Mouse (Mus musculus): Measurements from ENCODE around the gene Olfr744. TPM values are rescaled to one million over a fixed set of nuclear protein-coding genes. Genes with fewer than 3 reads are reported as not detected.
"Not testable (repeated sequence)": the region's sequence is repeated elsewhere in the genome, so short reads cannot be mapped to it uniquely, and the experiment has no call there.

The Olfr744 gene
- not detected in 2 replicates for polyA plus RNA-seq (2015; fragmentation: Nextera tagmentation; extraction: Ambion mirVana)

- ATAC-seq (replicated peaks) = no peak
- Histone ChIP-seq H3K27me3 (no peaks in the 10 kb centered on the region), H3K4me1 (no peaks in the 10 kb centered on the region), H3K36me3 (no peaks in the 10 kb centered on the region), H3K4me2 (replicated peaks) (no peak within 1 kb of the TSS), H3K4me3 (no peak within 1 kb of the TSS), H3K9ac (replicated peaks) (no peak within 1 kb of the TSS), H3K27ac (replicated peaks) (no peak within 1 kb of the TSS), H3K9me3 (no peaks in the 10 kb centered on the region)
- 94% methylated on average over 2 of the region's 2 CpGs for WGBS
Observed at GRCm38 (mm10) chr14:50614579-50614978, at the start of gene Olfr744. Olfr744 (plus strand) TSS chr14:50614879.

- WGBS = 54% methylated on average over 1 of the region's 1 CpGs
- not testable (repeated sequence) for H3K9ac ChIP-seq (replicated peaks); ATAC-seq (replicated peaks); H3K4me1 ChIP-seq; H3K4me3 ChIP-seq; H3K27ac ChIP-seq (replicated peaks); H3K4me2 ChIP-seq (replicated peaks); H3K27me3 ChIP-seq; H3K36me3 ChIP-seq; H3K9me3 ChIP-seq
Observed at GRCm38 (mm10) chr14:50573056-50573455, 41.6 kb upstream of the Olfr744 start.

GRCm38 (mm10) chr14:50639088-50639487 is 24.4 kb downstream of the Olfr744 start, which contains the start of gene Olfr745:
Olfr745 (plus strand) TSS chr14:50639388.
- ATAC-seq (replicated peaks) = no peak
- Histone ChIP-seq H3K27me3 (no peaks in the 10 kb centered on the region), H3K4me1 (no peaks in the 10 kb centered on the region), H3K4me2 (replicated peaks) (no peak within 1 kb of the TSS), H3K9ac (replicated peaks) (no peak within 1 kb of the TSS), H3K36me3 (no peaks in the 10 kb centered on the region), H3K27ac (replicated peaks) (no peak within 1 kb of the TSS), H3K4me3 (no peak within 1 kb of the TSS), H3K9me3 (no peaks in the 10 kb centered on the region)
- WGBS = 88% methylated on average over 2 of the region's 2 CpGs

GRCm38 (mm10) chr14:50646783-50647182 is 32.1 kb downstream of the Olfr744 start, which contains the start of gene Olfr746:
Olfr746 (plus strand) TSS chr14:50647083.
- no peaks in the 10 kb centered on the region for H3K4me1 ChIP-seq
- H3K27ac ChIP-seq (replicated peaks) = no peak within 1 kb of the TSS
- no peak within 1 kb of the TSS for H3K4me2 ChIP-seq (replicated peaks)
- ATAC-seq (replicated peaks) = no peak
- H3K36me3 ChIP-seq = no peaks in the 10 kb centered on the region
- H3K4me3 ChIP-seq = no peak within 1 kb of the TSS
- no peaks in the 10 kb centered on the region for H3K27me3 ChIP-seq
- no peak within 1 kb of the TSS for H3K9ac ChIP-seq (replicated peaks)
- no peaks in the 10 kb centered on the region for H3K9me3 ChIP-seq

Other genes with a start within 250 kb of the Olfr744 start
- gene Olfr736, start 233.7 kb upstream of the Olfr744 start, polyA plus RNA-seq (2015; fragmentation: Nextera tagmentation; extraction: Ambion mirVana) = not detected in 2 replicates
- gene Olfr738, start 207.3 kb upstream of the Olfr744 start, polyA plus RNA-seq (2015; fragmentation: Nextera tagmentation; extraction: Ambion mirVana) = not detected in 2 replicates
- not detected in 2 replicates for gene Olfr739, start 196.3 kb upstream of the Olfr744 start, polyA plus RNA-seq (2015; fragmentation: Nextera tagmentation; extraction: Ambion mirVana)
- not detected in 2 replicates for gene Olfr740, start 169.3 kb upstream of the Olfr744 start, polyA plus RNA-seq (2015; fragmentation: Nextera tagmentation; extraction: Ambion mirVana)
- not detected in 2 replicates for gene Olfr741, start 142.1 kb upstream of the Olfr744 start, polyA plus RNA-seq (2015; fragmentation: Nextera tagmentation; extraction: Ambion mirVana)
- not detected in 2 replicates for gene Olfr742, start 111.3 kb upstream of the Olfr744 start, polyA plus RNA-seq (2015; fragmentation: Nextera tagmentation; extraction: Ambion mirVana)
- gene Olfr743, start 93.0 kb upstream of the Olfr744 start, polyA plus RNA-seq (2015; fragmentation: Nextera tagmentation; extraction: Ambion mirVana) = not detected in 2 replicates
- not detected in 2 replicates for gene Olfr745, start 24.5 kb downstream of the Olfr744 start, polyA plus RNA-seq (2015; fragmentation: Nextera tagmentation; extraction: Ambion mirVana)
- gene Olfr746, start 32.2 kb downstream of the Olfr744 start, polyA plus RNA-seq (2015; fragmentation: Nextera tagmentation; extraction: Ambion mirVana) = not detected in 2 replicates
- not detected in 2 replicates for gene Olfr747, start 78.3 kb downstream of the Olfr744 start, polyA plus RNA-seq (2015; fragmentation: Nextera tagmentation; extraction: Ambion mirVana)
- not detected in 2 replicates for gene Olfr748, start 92.5 kb downstream of the Olfr744 start, polyA plus RNA-seq (2015; fragmentation: Nextera tagmentation; extraction: Ambion mirVana)
- gene Olfr749, start 130.2 kb downstream of the Olfr744 start, polyA plus RNA-seq (2015; fragmentation: Nextera tagmentation; extraction: Ambion mirVana) = not detected in 2 replicates
- 122 and 130 TPM in 2 replicates for gene Ttc5, start 170.6 kb downstream of the Olfr744 start, polyA plus RNA-seq (2015; fragmentation: Nextera tagmentation; extraction: Ambion mirVana)
- 0.11 TPM in 2 replicates for gene Ccnb1ip1, start 192.9 kb downstream of the Olfr744 start, polyA plus RNA-seq (2015; fragmentation: Nextera tagmentation; extraction: Ambion mirVana)
- gene Parp2, start 193.0 kb downstream of the Olfr744 start, polyA plus RNA-seq (2015; fragmentation: Nextera tagmentation; extraction: Ambion mirVana) = 51.6 and 59.1 TPM in 2 replicates